Comparison of ENCODE assay signal across 18 mouse cellular contexts in the genomic region with DNA sequence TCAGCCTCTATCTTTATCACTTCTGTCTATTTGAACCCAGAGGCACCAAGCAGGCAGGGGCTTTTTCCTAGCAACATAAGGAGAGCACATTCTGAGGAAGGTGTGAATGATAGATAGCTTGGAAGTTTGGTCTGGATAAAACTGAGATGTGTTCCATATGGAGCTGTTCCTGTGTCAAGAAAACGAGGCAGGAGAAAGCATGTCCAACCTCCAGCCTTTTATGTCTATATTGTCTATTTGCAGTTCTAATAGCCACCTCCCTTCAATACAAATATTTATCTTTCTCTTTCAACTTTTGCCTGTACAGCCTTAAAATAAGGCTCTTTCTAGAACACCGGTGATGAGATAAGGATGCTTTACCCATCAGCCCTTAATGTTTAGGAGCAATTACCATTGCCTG. TPM values are rescaled to one million over a fixed set of nuclear protein-coding genes. Genes with fewer than 3 reads are reported as not detected.
DNase-seq lines count a peak whose midpoint lies in the region; ATAC-seq lines count a peak whose summit lies in the region.
"Had no signal": no experiment of that assay in that cellular context is flagged by ENCODE, and none has a peak within 500 bp of the region (broad histone marks: within the 10 kb centered on the region; RNA-seq: fewer than 3 reads in every experiment).

No protein-coding gene starts in this region.

- peak overlapping the region; percentile 50 for H3K4me2 ChIP-seq in heart, embryonic 12.5 days
- 0 out of 2 replicates have a peak overlapping the region, but pooled peaks have one; percentile 7 for H3K4me2 ChIP-seq in stomach, embryonic 14.5 days (replicated peaks; ENCODE audit: low read depth, low read length)
- H3K4me2 ChIP-seq: hindbrain, embryonic 15.5 days had no signal

- no peak overlapping the region; the same call in 1 of the 2 replicates for H3K4me3 ChIP-seq in heart, embryonic 12.5 days
- no peak overlapping the region for H3K4me3 ChIP-seq in stomach, embryonic 14.5 days (ENCODE audit: low read depth, low read length)
- H3K4me3 ChIP-seq: gastrocnemius, adult 2 months; hindbrain, embryonic 15.5 days; megakaryocyte, embryonic 14.5 days had no signal

- H3K9ac ChIP-seq in heart, embryonic 12.5 days, result no peak overlapping the region
- H3K9ac ChIP-seq in stomach, embryonic 14.5 days (replicated peaks; ENCODE audit: low read depth, low read length), result no peak overlapping the region
- H3K9ac ChIP-seq: heart, embryonic 15.5 days; hindbrain, embryonic 15.5 days had no signal

- 4% methylated on average over 2 of the region's 2 CpGs for WGBS in heart, embryonic 12.5 days
- 7% methylated on average over 2 of the region's 2 CpGs for WGBS in stomach, embryonic 14.5 days

- H3K27ac ChIP-seq in heart, embryonic 12.5 days (ENCODE audit: poor library complexity, severe bottlenecking), result peak overlapping the region; percentile 61; the same call in 1 of the 2 replicates
- H3K27ac ChIP-seq in stomach, embryonic 14.5 days (ENCODE audit: low read length), result peak overlapping the region; percentile 66
- H3K27ac ChIP-seq: gastrocnemius, adult 2 months; heart, embryonic 15.5 days; hindbrain, embryonic 15.5 days had no signal

- H3K27me3 ChIP-seq in heart, embryonic 12.5 days (replicated peaks), result no peaks in the 10 kb centered on the region
- H3K27me3 ChIP-seq in stomach, embryonic 14.5 days (ENCODE audit: control insufficient read depth, insufficient read depth, low read length), result no peaks in the 10 kb centered on the region
- H3K27me3 ChIP-seq: heart, embryonic 15.5 days; hindbrain, embryonic 15.5 days; megakaryocyte, embryonic 14.5 days had no signal

- H3K36me3 ChIP-seq in heart, embryonic 12.5 days, result no peaks in the 10 kb centered on the region
- no peaks in the 10 kb centered on the region for H3K36me3 ChIP-seq in stomach, embryonic 14.5 days (ENCODE audit: control insufficient read depth, insufficient read depth, low read length)
- H3K36me3 ChIP-seq: heart, embryonic 15.5 days; hindbrain, embryonic 15.5 days had no signal

- DNase-seq in heart, adult 11 months, result no peak
- peak; percentile 19 for DNase-seq in embryo, embryonic 10.5 days (ENCODE audit: low spot score)
- DNase-seq in forelimb bud, embryonic 11.5 days (ENCODE audit: low read depth, low spot score), result peak; percentile 20
- DNase-seq in left cerebral cortex, adult 18-20 months (ENCODE audit: low spot score in 2 of 2), result no peak
- no peak for DNase-seq in adrenal gland, postnatal 36 days
- DNase-seq in spleen, adult 18-20 months, result no peak
- DNase-seq: cerebellum, postnatal 25 days; gastrocnemius, adult 2 months; kidney, adult 8-10 months; kidney, postnatal 4 days; liver; right cerebral cortex, postnatal 25 days had no signal

- peaks cover 29% of the 10 kb centered on the region for H3K4me1 ChIP-seq in heart, embryonic 12.5 days (replicated peaks)
- peaks cover 5% of the 10 kb centered on the region; the same call in 1 of the 2 replicates for H3K4me1 ChIP-seq in stomach, embryonic 14.5 days (ENCODE audit: control insufficient read depth, insufficient read depth, low read length)
- H3K4me1 ChIP-seq: hindbrain, embryonic 15.5 days; megakaryocyte, embryonic 14.5 days had no signal

- H3K9me3 ChIP-seq in heart, embryonic 12.5 days (replicated peaks), result no peaks in the 10 kb centered on the region
- no peaks in the 10 kb centered on the region for H3K9me3 ChIP-seq in stomach, embryonic 14.5 days (ENCODE audit: control insufficient read depth, low read depth, low read length)
- H3K9me3 ChIP-seq: heart, embryonic 15.5 days; hindbrain, embryonic 15.5 days; megakaryocyte, embryonic 14.5 days had no signal

- ATAC-seq in heart, embryonic 12.5 days (ENCODE audit: insufficient number of reproducible peaks, low FRiP score), result no peak
- peak; percentile 50; the same call in 1 of the 2 replicates for ATAC-seq in stomach, embryonic 14.5 days (ENCODE audit: insufficient number of reproducible peaks, insufficient read depth, low FRiP score, low read depth)
- ATAC-seq: forebrain, embryonic 14.5 days had no signal

RNA-seq across cellular contexts. Expression of gene Slc39a10, which starts 4.3 kb away (rescaled TPM):
- 38.7 and 41.8 TPM in 2 replicates for polyA plus RNA-seq in heart, embryonic 12.5 days (2016; fragmentation: Nextera tagmentation; extraction: Ambion mirVana)
- polyA plus RNA-seq in stomach, embryonic 14.5 days (2014; fragmentation: Nextera tagmentation; extraction: Ambion mirVana), result 73.1 and 80.5 TPM in 2 replicates
- total RNA-seq in left cerebral cortex, adult 18-20 months (2021), result 100 to 1,000 TPM; 219 to 233 TPM
- total RNA-seq in adrenal gland, postnatal 36 days (2021), result 10 to 100 TPM; 21.0 to 22.0 TPM

Comparison
In these comparisons a context has a peak if more than half of its experiments do, and no peak if none do; other contexts are left out.
1. DNase-seq: peak in embryo, embryonic 10.5 days (single experiment) and forelimb bud, embryonic 11.5 days (single experiment); none in heart, adult 11 months (single experiment), left cerebral cortex, adult 18-20 months (0 of 2), adrenal gland, postnatal 36 days (0 of 2) and spleen, adult 18-20 months (0 of 2).
2. RNA of gene Slc39a10, which starts 4.3 kb away (total RNA-seq): 219 to 233 TPM in left cerebral cortex, adult 18-20 months; 21.0 to 22.0 TPM in adrenal gland, postnatal 36 days; every median in the first group is over 4 times any median in the second.